Mouse (Mus musculus) hindbrain, embryonic 11.5 days (tissue): Measurements from ENCODE around the gene 4921504E06Rik. TPM values are rescaled to one million over a fixed set of nuclear protein-coding genes. Genes with fewer than 3 reads are reported as not detected.

Experiments used
- ATAC-seq: fragments of 200-750 bp; cut with Nextera tagmentation; 2 replicates; pipeline ENCODE4 v1.8.0; 2017; ENCODE audit warnings: mild to moderate bottlenecking, moderate TSS enrichment, moderate library complexity; ENCODE audit not compliant: low FRiP score
- DNase-seq: peaks from one replicate; pipeline ENCODE4 v3.0.0-alpha.2; 2015; ENCODE audit warnings: low spot score
- H3K27ac ChIP-seq: fragments of 300-500 bp; sonication (generic); 2 replicates; pipeline ENCODE4 v1.5.1; 2014; ENCODE audit warnings: mild to moderate bottlenecking, low read depth, low read length
- H3K27me3 ChIP-seq: fragments of 300-500 bp; sonication (generic); 2 replicates; pipeline ENCODE4 v1.6.1; 2014; ENCODE audit warnings: mild to moderate bottlenecking, low read length, moderate library complexity, mixed read lengths; ENCODE audit not compliant: control insufficient read depth, insufficient read depth
- H3K36me3 ChIP-seq: fragments of 300-500 bp; sonication (generic); 2 replicates; pipeline ENCODE4 v1.6.1; 2014; ENCODE audit warnings: mild to moderate bottlenecking, low read length, moderate library complexity, mixed read lengths; ENCODE audit not compliant: control insufficient read depth, insufficient read depth
- H3K4me1 ChIP-seq: fragments of 300-500 bp; sonication (generic); replicated peaks from 2 replicates; pipeline ENCODE4 v1.6.1; 2014; ENCODE audit warnings: low read length, mixed read lengths; ENCODE audit not compliant: control insufficient read depth, insufficient read depth
- H3K4me2 ChIP-seq: fragments of 300-500 bp; sonication (generic); replicated peaks from 2 replicates; pipeline ENCODE4 v1.6.1; 2014; ENCODE audit warnings: mild to moderate bottlenecking, low read depth, low read length
- H3K4me3 ChIP-seq: fragments of 300-500 bp; sonication (generic); 2 replicates; pipeline ENCODE4 v1.5.1; 2014; ENCODE audit warnings: low read depth, low read length
- H3K9ac ChIP-seq: fragments of 300-500 bp; sonication (generic); 2 replicates; pipeline ENCODE4 v1.6.1; 2014; ENCODE audit warnings: low read depth, low read length
- H3K9me3 ChIP-seq: fragments of 300-500 bp; sonication (generic); 2 replicates; pipeline ENCODE4 v1.6.1; 2016; ENCODE audit warnings: low read length; ENCODE audit not compliant: control insufficient read depth
- whole genome bisulfite sequencing: fragments of 180-500 bp; shearing (Covaris S2); extraction: QIAGEN DNeasy Blood & Tissue Kit; methylation state at CpG from one replicate; pipeline ENCODE4 v1.1.7; 2014; 5-methylcytosine and 5-hydroxymethylcytosine counted together
- polyA plus RNA-seq: library from polyadenylated mRNA; unstranded; fragments of >200 nt; fragmentation: Nextera tagmentation; extraction: Ambion mirVana; gene quantifications from 2 replicates; pipeline ENCODE4 v1.2.1, GENCODE M21; 2014

The 4921504E06Rik gene
- 0.24 and 0.36 TPM in 2 replicates for polyA plus RNA-seq

DNA sequence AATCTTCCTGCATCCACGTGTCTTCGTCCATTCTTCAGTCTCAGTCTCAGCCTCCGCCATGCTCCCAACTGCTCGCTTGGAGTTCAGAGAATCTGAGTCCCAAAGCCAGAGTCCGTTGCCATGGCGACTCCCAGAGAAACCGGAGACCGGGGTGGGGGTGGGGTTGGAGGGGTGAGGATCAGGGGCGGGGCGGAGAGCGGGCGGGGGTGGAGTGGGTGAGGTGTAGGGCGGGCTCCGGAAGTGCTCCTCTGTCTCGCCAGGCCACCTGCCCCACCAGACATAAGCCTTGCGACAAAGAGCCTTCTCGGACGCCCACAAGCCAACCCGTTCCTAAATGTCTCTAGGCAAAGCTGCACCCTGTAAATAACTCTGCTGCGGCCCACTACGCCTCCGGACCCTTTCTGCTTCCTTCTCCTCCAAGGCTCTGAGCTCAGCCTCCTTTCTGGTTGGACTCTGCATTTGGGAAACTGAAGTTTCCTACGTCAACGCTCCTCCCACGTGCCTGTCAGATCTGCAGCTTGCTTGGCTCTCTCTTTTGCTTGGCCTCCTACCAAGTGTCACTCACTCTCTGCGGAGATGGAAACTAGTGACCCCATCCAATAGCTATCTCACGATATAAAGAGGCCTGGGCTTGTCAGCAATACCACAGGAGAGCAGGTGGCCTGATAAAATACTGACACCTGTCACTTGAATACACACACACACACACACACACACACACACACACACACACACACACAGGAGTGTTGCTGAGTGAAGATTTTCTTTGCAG, at the start of gene 4921504E06Rik:
4921504E06Rik (minus strand) TSS at position 94 of the 772 bp plus-strand sequence.
- 3% methylated on average over 26 of the region's 27 CpGs for WGBS
- H3K27me3 ChIP-seq = peaks cover 2% of the 10 kb centered on the region; the same call in 1 of the 2 replicates
- no peaks in the 10 kb centered on the region for H3K36me3 ChIP-seq
- H3K9me3 ChIP-seq = no peaks in the 10 kb centered on the region
- H3K4me3 ChIP-seq = peak within 1 kb of the TSS; percentile 34
- ATAC-seq (peak; percentile 92), DNase-seq (peak; percentile 89)
- H3K27ac ChIP-seq = peak within 1 kb of the TSS; percentile 47; the same call in 1 of the 2 replicates
- H3K4me2 ChIP-seq = peak within 1 kb of the TSS; percentile 63
- peak within 1 kb of the TSS; percentile 53 for H3K9ac ChIP-seq
- no peaks in the 10 kb centered on the region; the same call in 1 of the 2 replicates for H3K4me1 ChIP-seq

DNA sequence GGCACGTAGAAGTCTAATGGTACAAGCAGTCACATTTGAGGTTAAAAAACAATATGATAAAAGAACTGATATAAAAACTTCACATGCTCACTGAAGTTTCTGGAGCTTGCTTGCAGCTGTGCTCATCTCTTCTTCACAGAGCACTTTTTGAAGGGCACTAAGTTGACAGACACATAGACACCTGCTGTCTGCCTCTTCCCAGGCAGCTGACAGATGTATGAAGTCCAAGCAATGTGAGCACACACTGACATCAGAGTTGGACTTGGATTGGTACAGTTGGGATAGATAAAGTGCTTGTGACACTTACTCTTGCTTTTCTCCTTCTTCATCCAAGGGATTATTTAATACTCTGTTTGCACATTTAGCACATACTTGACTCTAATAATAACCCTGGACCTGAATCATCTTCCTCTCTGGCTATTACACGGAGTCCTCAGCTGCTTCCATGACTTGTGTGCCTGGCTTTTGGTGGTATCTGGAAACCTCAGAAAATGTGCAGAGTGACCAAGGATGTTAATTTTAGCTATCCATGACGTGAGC, 47.7 kb upstream of the 4921504E06Rik start:
- Histone ChIP-seq H3K9ac (no peak overlapping the region), H3K9me3 (no peaks in the 10 kb centered on the region), H3K4me2 (no peak overlapping the region), H3K4me3 (no peak overlapping the region), H3K4me1 (no peaks in the 10 kb centered on the region), H3K27ac (no peak overlapping the region), H3K27me3 (no peaks in the 10 kb centered on the region), H3K36me3 (no peaks in the 10 kb centered on the region)
- DNase-seq (no peak), ATAC-seq (no peak)
- 88% methylated on average over 3 of the region's 3 CpGs for WGBS

DNA sequence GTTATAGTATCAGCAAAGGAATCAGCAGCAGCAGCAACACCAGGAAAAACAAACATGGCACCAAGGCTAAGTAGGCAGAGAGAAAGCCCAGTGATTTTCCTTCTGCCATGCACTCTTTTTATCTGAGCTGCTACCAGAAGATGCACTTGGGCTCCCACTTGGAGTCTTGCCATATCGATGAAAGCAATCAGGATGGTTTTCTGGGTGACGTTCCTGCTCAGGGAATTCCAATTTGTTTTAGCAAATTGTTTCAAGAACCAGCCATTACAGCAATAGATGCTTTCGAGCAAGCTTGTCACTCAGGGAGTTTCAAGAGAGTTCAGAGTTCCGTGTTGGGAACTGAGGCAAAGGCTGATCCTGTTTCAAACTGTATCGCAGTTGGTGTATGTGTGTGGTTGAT, 47.1 kb upstream of the 4921504E06Rik start:
- no peak overlapping the region for H3K27ac ChIP-seq
- H3K9ac ChIP-seq = no peak overlapping the region
- H3K36me3 ChIP-seq = no peaks in the 10 kb centered on the region
- DNase-seq = no peak
- H3K9me3 ChIP-seq = no peaks in the 10 kb centered on the region
- H3K4me1 ChIP-seq = no peaks in the 10 kb centered on the region
- no peak for ATAC-seq
- no peaks in the 10 kb centered on the region for H3K27me3 ChIP-seq
- H3K4me3 ChIP-seq = no peak overlapping the region
- no peak overlapping the region for H3K4me2 ChIP-seq
- 89% methylated on average over 5 of the region's 5 CpGs for WGBS

DNA sequence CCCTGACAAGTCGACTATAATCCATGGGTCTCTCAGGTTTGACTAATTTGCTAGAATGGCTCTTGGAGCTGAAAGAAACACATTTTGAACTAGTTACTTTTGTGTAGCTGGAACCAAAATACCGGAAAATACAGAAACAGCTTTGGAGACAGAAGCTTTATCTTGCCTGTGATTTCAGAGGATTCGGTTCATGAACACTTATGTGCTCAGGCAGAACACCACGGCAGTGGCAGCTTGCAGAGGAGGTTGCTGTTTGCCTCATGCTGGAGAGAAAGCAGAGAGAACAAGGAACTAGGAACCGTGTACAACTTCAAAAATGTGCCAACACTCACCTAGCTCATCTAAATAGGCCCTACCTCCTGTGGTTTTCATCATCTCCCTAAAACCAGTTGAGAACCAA, 46.1 kb upstream of the 4921504E06Rik start:
- Histone ChIP-seq H3K9ac (no peak overlapping the region), H3K4me2 (no peak overlapping the region), H3K4me1 (no peaks in the 10 kb centered on the region), H3K9me3 (no peaks in the 10 kb centered on the region), H3K36me3 (no peaks in the 10 kb centered on the region), H3K27me3 (no peaks in the 10 kb centered on the region), H3K27ac (no peak overlapping the region), H3K4me3 (no peak overlapping the region)
- DNase-seq (no peak), ATAC-seq (no peak)
- WGBS = 86% methylated on average over 5 of the region's 5 CpGs

DNA sequence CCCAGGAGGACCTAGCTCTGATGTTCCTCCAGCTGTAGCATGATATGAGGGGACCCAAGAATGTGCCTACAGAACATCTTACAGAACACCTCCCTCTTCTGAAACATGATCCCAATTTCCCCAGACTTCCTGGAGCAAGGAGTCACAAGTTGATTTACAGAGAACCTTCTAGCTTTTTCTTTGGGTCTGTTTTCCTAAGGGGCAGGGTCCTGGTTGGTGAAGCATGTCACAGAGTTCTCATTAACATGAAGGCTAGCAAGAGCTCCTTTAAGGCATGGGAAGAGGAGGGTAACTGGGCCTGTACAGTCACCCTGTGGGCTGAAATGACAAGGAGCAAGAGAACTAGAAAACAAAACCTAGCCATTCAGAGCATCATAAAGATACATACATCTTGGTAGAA, 43.3 kb upstream of the 4921504E06Rik start:
- Histone ChIP-seq H3K36me3 (no peaks in the 10 kb centered on the region), H3K4me3 (no peak overlapping the region), H3K27me3 (no peaks in the 10 kb centered on the region), H3K4me1 (no peaks in the 10 kb centered on the region), H3K9me3 (no peaks in the 10 kb centered on the region), H3K4me2 (no peak overlapping the region), H3K9ac (no peak overlapping the region), H3K27ac (no peak overlapping the region)
- ATAC-seq = no peak
- DNase-seq = no peak

DNA sequence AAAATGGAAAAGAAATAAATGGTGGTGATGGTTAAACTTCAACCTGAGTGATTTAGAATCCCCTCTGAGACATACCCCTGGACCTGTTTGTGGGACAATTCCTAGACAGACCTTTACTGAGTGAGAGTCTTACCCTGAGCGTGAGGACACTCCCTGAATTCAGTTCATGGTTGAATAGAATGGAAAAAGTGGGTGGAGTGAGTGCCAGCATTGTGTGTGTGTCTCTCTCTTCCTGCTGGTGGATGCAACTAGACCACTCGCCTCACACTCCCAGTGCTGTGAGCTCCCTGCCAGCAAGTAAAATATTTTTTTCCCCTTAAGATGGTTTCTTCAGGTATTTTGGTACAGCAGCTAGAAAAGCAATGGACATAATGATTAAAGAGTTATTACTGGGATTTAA, 42.7 kb upstream of the 4921504E06Rik start:
- H3K36me3 ChIP-seq = no peaks in the 10 kb centered on the region
- H3K27me3 ChIP-seq = no peaks in the 10 kb centered on the region
- no peaks in the 10 kb centered on the region for H3K4me1 ChIP-seq
- H3K27ac ChIP-seq = no peak overlapping the region
- H3K9me3 ChIP-seq = no peaks in the 10 kb centered on the region
- no peak for ATAC-seq
- H3K4me2 ChIP-seq = no peak overlapping the region
- WGBS = 56% methylated on average over 2 of the region's 2 CpGs
- no peak overlapping the region for H3K4me3 ChIP-seq
- no peak overlapping the region for H3K9ac ChIP-seq
- DNase-seq = no peak

DNA sequence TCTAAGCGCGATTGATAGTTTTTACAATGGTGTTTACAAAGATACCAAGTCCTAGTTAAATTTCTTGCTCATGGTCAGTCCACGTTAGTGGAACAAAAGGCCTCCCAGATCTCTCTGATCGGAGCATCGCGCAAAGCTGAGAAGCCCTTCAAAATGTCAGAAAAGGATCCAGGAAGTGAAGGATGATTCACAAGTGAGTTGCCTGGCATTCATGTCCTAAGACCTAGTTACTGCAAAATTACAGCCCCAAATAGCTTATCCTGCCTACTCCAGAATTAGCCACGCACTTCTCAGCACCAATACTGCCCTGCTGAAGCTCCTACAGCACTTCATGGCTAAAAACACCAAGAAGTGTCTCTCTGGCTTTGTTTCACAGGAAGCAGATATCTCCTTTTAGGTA, 41.1 kb upstream of the 4921504E06Rik start:
- Histone ChIP-seq H3K27ac (no peak overlapping the region), H3K9ac (no peak overlapping the region), H3K4me1 (no peaks in the 10 kb centered on the region), H3K4me3 (no peak overlapping the region), H3K4me2 (no peak overlapping the region), H3K27me3 (no peaks in the 10 kb centered on the region), H3K36me3 (no peaks in the 10 kb centered on the region), H3K9me3 (no peaks in the 10 kb centered on the region)
- no peak for DNase-seq
- no peak for ATAC-seq
- 86% methylated on average over 7 of the region's 7 CpGs for WGBS

DNA sequence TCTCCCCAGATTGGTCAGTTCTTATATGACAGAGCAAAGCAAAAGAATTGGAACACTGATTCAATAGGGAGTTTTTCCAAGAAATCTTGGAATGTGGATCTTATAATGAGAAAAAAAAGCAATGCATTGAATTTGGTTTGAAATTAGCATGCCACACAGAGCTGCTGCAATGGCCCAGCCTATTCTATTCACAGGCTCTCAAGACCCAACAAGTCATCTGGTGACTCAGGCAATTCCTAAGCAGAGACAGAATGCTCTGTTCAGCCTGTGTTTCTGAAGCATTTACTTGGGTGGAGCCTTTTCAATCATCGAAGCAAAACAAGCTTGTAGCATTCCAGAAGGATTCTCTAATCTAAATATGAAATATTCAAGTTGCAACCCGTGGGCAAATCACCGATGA, 26.1 kb upstream of the 4921504E06Rik start:
- H3K9ac ChIP-seq = no peak overlapping the region
- H3K4me1 ChIP-seq = no peaks in the 10 kb centered on the region
- no peak overlapping the region for H3K4me2 ChIP-seq
- H3K27me3 ChIP-seq = no peaks in the 10 kb centered on the region
- WGBS = 83% methylated on average over 3 of the region's 3 CpGs
- H3K27ac ChIP-seq = no peak overlapping the region
- H3K4me3 ChIP-seq = no peak overlapping the region
- no peak for ATAC-seq
- no peaks in the 10 kb centered on the region for H3K9me3 ChIP-seq
- no peaks in the 10 kb centered on the region for H3K36me3 ChIP-seq
- no peak for DNase-seq

DNA sequence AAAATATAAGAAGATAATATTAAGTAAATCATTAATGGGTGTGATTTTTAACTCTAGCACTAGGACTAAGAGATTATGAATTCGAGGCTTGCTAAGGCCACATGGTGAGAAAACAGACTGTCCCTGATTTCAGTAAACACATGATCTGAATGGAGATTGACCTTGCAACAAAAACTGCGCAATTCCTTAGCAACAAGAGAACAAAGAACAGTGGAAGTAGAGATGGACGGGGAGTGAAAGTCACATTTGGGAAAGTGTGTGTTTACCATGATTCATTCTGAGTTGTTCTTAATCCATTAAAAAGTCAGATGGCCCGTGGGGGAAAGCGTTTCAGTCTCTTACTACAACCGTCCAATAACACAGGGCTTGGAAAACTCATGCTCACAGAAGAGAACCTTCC, 25.5 kb upstream of the 4921504E06Rik start:
- Histone ChIP-seq H3K9ac (no peak overlapping the region), H3K27ac (no peak overlapping the region), H3K36me3 (no peaks in the 10 kb centered on the region), H3K4me1 (no peaks in the 10 kb centered on the region), H3K4me3 (no peak overlapping the region), H3K27me3 (no peaks in the 10 kb centered on the region), H3K4me2 (no peak overlapping the region), H3K9me3 (no peaks in the 10 kb centered on the region)
- ATAC-seq = 0 out of 2 replicates have a peak, but pooled peaks have one; percentile 4
- 55% methylated on average over 6 of the region's 6 CpGs for WGBS
- DNase-seq = no peak
